Mouse (Mus musculus) kidney, postnatal 25 days (tissue): Measurements from ENCODE around the gene Gm10324.
"Not testable (repeated sequence)": the region's sequence is repeated elsewhere in the genome, so short reads cannot be mapped to it uniquely, and the experiment has no call there.

Experiments
- DNase-seq, 2 experiments: peaks; one replicate each; pipeline ENCODE4 v3.0.0; 2021; ENCODE audit warnings: mixed read lengths in 2 of 2

The Gm10324 gene

GRCm38 (mm10) chr13:66119247-66119646 lies at the start of gene Gm10324:
Gm10324 (plus strand) TSS chr13:66119547.
- DNase-seq = not testable (repeated sequence)
